Mouse (Mus musculus): ENCODE measurements around the gene Prelid1. TPM values are rescaled to one million over a fixed set of nuclear protein-coding genes. Genes with fewer than 3 reads are reported as not detected.

Prelid1 gene
- polyA plus RNA-seq, 1 experiment from 2014 or later, result 538 TPM

GRCm38 (mm10) chr13:55325596-55325995, 5.3 kb downstream of the Prelid1 start:
- Histone ChIP-seq H3K27ac (no peak overlapping the region), H3K27me3 (ENCODE audit: insufficient read depth, poor library complexity, severe bottlenecking) (peaks cover 7% of the 10 kb centered on the region; the same call in 1 of the 2 replicates), H3K9me3 (no peaks in the 10 kb centered on the region), H3K4me1 (peaks cover 61% of the 10 kb centered on the region), H3K36me3 (peaks cover 35% of the 10 kb centered on the region), H3K4me3 (no peak overlapping the region)
- no peak for DNase-seq (ENCODE audit: low spot score)
- WGBS, result 83% methylated on average over 11 of the region's 11 CpGs

- H3K27ac ChIP-seq, result 0 out of 2 replicates have a peak overlapping the region, but pooled peaks have one; percentile 0
- no peaks in the 10 kb centered on the region for H3K9me3 ChIP-seq
- peaks cover 7% of the 10 kb centered on the region; the same call in 1 of the 2 replicates for H3K27me3 ChIP-seq (ENCODE audit: insufficient read depth, poor library complexity, severe bottlenecking)
- H3K36me3 ChIP-seq, result peaks cover 33% of the 10 kb centered on the region
- peak overlapping the region; percentile 18; the same call in 1 of the 2 replicates for H3K4me3 ChIP-seq
- DNase-seq (ENCODE audit: low spot score), result no peak
- 49% methylated on average over 4 of the region's 4 CpGs for WGBS
- peaks cover 58% of the 10 kb centered on the region for H3K4me1 ChIP-seq
Observed at GRCm38 (mm10) chr13:55327169-55327568, 6.9 kb downstream of the Prelid1 start.

- WGBS, result 42% methylated on average over 8 of the region's 8 CpGs
Observed at GRCm38 (mm10) chr13:55327633-55328032, 7.3 kb downstream of the Prelid1 start.

GRCm38 (mm10) chr13:55328171-55328570, 7.9 kb downstream of the Prelid1 start:
- no peak for DNase-seq (ENCODE audit: low spot score)
- peak overlapping the region; percentile 82; the same call in 1 of the 2 replicates for H3K4me3 ChIP-seq
- H3K27ac ChIP-seq, result peak overlapping the region; percentile 39; the same call in 1 of the 2 replicates
- H3K9me3 ChIP-seq, result no peaks in the 10 kb centered on the region
- H3K36me3 ChIP-seq, result peaks cover 31% of the 10 kb centered on the region
- peaks cover 7% of the 10 kb centered on the region; the same call in 1 of the 2 replicates for H3K27me3 ChIP-seq (ENCODE audit: insufficient read depth, poor library complexity, severe bottlenecking)
- WGBS, result 83% methylated on average over 6 of the region's 6 CpGs
- peaks cover 52% of the 10 kb centered on the region for H3K4me1 ChIP-seq

More at GRCm38 (mm10) chr13:55327633-55328032, 7.3 kb downstream of the Prelid1 start:
- H3K4me3 ChIP-seq, result 0 out of 2 replicates have a peak overlapping the region, but pooled peaks have one; percentile 19
- peaks cover 33% of the 10 kb centered on the region for H3K36me3 ChIP-seq
- H3K27me3 ChIP-seq (ENCODE audit: insufficient read depth, poor library complexity, severe bottlenecking), result peaks cover 7% of the 10 kb centered on the region; the same call in 1 of the 2 replicates
- peaks cover 58% of the 10 kb centered on the region for H3K4me1 ChIP-seq
- H3K27ac ChIP-seq, result no peak overlapping the region; the same call in 1 of the 2 replicates
- DNase-seq (ENCODE audit: low spot score), result peak; percentile 94
- no peaks in the 10 kb centered on the region for H3K9me3 ChIP-seq

GRCm38 (mm10) chr13:55328641-55329040, 8.3 kb downstream of the Prelid1 start:
- Histone ChIP-seq H3K27me3 (ENCODE audit: insufficient read depth, poor library complexity, severe bottlenecking) (peaks cover 7% of the 10 kb centered on the region; the same call in 1 of the 2 replicates), H3K36me3 (peaks cover 26% of the 10 kb centered on the region), H3K9me3 (no peaks in the 10 kb centered on the region), H3K27ac (0 out of 2 replicates have a peak overlapping the region, but pooled peaks have one; percentile 39), H3K4me1 (peaks cover 48% of the 10 kb centered on the region), H3K4me3 (peak overlapping the region; percentile 82)
- no peak for DNase-seq (ENCODE audit: low spot score)
- whole genome bisulfite sequencing, result 86% methylated on average over 4 of the region's 4 CpGs

GRCm38 (mm10) chr13:55329109-55329682, 8.9 kb downstream of the Prelid1 start:
- H3K9me3 ChIP-seq, result no peaks in the 10 kb centered on the region
- peaks cover 7% of the 10 kb centered on the region; the same call in 1 of the 2 replicates for H3K27me3 ChIP-seq (ENCODE audit: insufficient read depth, poor library complexity, severe bottlenecking)

GRCm38 (mm10) chr13:55329683-55330566, 9.6 kb downstream of the Prelid1 start, which contains the start of gene Mxd3:
TSS of gene Mxd3 (minus strand) at chr13:55329823.
- Histone ChIP-seq H3K36me3 (peaks cover 15% of the 10 kb centered on the region), H3K27ac (peak within 1 kb of the TSS; percentile 96), H3K4me1 (peaks cover 43% of the 10 kb centered on the region), H3K9me3 (no peaks in the 10 kb centered on the region), H3K27me3 (ENCODE audit: insufficient read depth, poor library complexity, severe bottlenecking) (peaks cover 7% of the 10 kb centered on the region; the same call in 1 of the 2 replicates), H3K4me3 (peak within 1 kb of the TSS; percentile 82)
- WGBS, result under 1% methylated on average over 78 of the region's 82 CpGs
- DNase-seq (ENCODE audit: low spot score), result peak; percentile 96

More at GRCm38 (mm10) chr13:55329109-55329682, 8.9 kb downstream of the Prelid1 start:
- peak overlapping the region; percentile 96 for H3K27ac ChIP-seq
- H3K36me3 ChIP-seq, result peaks cover 20% of the 10 kb centered on the region
- DNase-seq (ENCODE audit: low spot score), result no peak
- WGBS, result under 1% methylated on average over 28 of the region's 29 CpGs
- H3K4me3 ChIP-seq, result peak overlapping the region; percentile 82
- peaks cover 43% of the 10 kb centered on the region for H3K4me1 ChIP-seq

- Histone ChIP-seq H3K4me3 (peak overlapping the region; percentile 82), H3K27me3 (ENCODE audit: insufficient read depth, poor library complexity, severe bottlenecking) (peaks cover 7% of the 10 kb centered on the region; the same call in 1 of the 2 replicates), H3K9me3 (no peaks in the 10 kb centered on the region), H3K27ac (peak overlapping the region; percentile 96), H3K4me1 (peaks cover 43% of the 10 kb centered on the region), H3K36me3 (peaks cover 6% of the 10 kb centered on the region)
- WGBS, result 43% methylated on average over 14 of the region's 14 CpGs
- DNase-seq (ENCODE audit: low spot score), result no peak
Observed at GRCm38 (mm10) chr13:55330567-55331400, 10.5 kb downstream of the Prelid1 start.

- DNase-seq (ENCODE audit: low spot score), result no peak
- peaks cover 38% of the 10 kb centered on the region for H3K4me1 ChIP-seq
- no peak overlapping the region for H3K27ac ChIP-seq
- peaks cover 7% of the 10 kb centered on the region; the same call in 1 of the 2 replicates for H3K27me3 ChIP-seq (ENCODE audit: insufficient read depth, poor library complexity, severe bottlenecking)
- WGBS, result 74% methylated on average over 3 of the region's 3 CpGs
- no peaks in the 10 kb centered on the region for H3K9me3 ChIP-seq
- H3K4me3 ChIP-seq, result no peak overlapping the region
- H3K36me3 ChIP-seq, result no peaks in the 10 kb centered on the region
Observed at GRCm38 (mm10) chr13:55332331-55332730, 12.0 kb downstream of the Prelid1 start.

- no peaks in the 10 kb centered on the region for H3K9me3 ChIP-seq
- no peak for DNase-seq (ENCODE audit: low spot score)
- WGBS, result 76% methylated on average over 4 of the region's 4 CpGs
Observed at GRCm38 (mm10) chr13:55335701-55336100, 15.4 kb downstream of the Prelid1 start.

GRCm38 (mm10) chr13:55337341-55337975, 17.2 kb downstream of the Prelid1 start:
- DNase-seq (ENCODE audit: low spot score), result no peak
- Histone ChIP-seq H3K27me3 (ENCODE audit: insufficient read depth, poor library complexity, severe bottlenecking) (no peaks in the 10 kb centered on the region), H3K4me1 (no peaks in the 10 kb centered on the region), H3K36me3 (no peaks in the 10 kb centered on the region), H3K9me3 (no peaks in the 10 kb centered on the region), H3K4me3 (no peak overlapping the region), H3K27ac (no peak overlapping the region)
- WGBS, result 75% methylated on average over 10 of the region's 10 CpGs

More at GRCm38 (mm10) chr13:55335701-55336100, 15.4 kb downstream of the Prelid1 start:
- Histone ChIP-seq H3K4me3 (no peak overlapping the region), H3K27me3 (ENCODE audit: insufficient read depth, poor library complexity, severe bottlenecking) (no peaks in the 10 kb centered on the region), H3K27ac (no peak overlapping the region), H3K4me1 (peaks cover 7% of the 10 kb centered on the region), H3K36me3 (no peaks in the 10 kb centered on the region)
